Mouse (Mus musculus) heart, postnatal 4 days (tissue): ENCODE data around the gene Isg15. TPM values are rescaled to one million over a fixed set of nuclear protein-coding genes. Genes with fewer than 3 reads are reported as not detected.

Experiments used
- DNase-seq: peaks from one replicate; pipeline ENCODE4 v3.0.0; 2021
- total RNA-seq, 2 experiments: library from RNA; stranded (reverse); gene quantifications; 2 replicates each; pipeline ENCODE4 v1.2.3; 2021

Isg15 gene
- total RNA-seq, result 1 to 10 TPM; 1.3 to 1.4 TPM

DNA sequence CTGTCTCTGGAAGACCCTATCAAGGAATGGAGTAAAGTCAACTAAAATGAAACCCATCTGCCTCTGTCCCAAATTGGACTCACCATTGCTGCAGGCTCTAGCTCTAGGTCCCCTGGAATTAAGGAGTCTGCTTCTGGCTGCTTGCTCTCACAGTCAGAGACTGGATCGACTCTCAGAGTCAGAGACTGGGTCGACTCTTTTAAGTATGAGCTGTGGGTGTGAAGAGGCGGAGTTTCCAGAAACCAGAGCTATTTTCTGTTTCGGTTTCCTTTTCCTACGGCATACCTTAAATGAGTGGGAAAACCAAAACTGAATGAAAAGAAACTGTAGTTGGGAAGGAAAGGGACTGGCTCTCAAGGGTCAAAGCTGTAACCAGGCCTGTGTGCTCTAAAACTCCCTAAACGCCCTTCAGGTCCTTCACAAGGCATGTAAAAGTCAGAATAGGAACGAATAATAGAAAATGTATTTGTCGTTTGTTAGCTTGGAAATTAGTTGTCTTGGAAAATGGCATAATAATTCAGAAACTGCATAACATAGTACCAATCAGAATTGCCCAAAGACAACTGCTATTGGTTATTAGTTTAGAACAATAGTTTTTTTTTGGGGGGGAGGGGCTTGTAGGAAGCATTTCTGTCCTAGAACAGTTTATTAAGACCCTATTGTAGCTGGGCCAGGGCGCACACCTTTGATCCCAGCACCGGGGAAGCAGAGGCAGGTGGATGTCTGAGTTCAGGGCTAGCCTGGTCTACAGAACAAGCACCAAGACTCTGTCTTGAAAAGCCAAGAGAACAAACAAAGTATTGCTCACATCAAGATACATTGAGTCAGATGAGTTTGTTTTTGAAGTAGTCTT is at the start of gene Isg15:
TSS of gene Isg15 (minus strand) at position 196 of the 853 bp plus-strand sequence.
- DNase-seq, result no peak

DNA sequence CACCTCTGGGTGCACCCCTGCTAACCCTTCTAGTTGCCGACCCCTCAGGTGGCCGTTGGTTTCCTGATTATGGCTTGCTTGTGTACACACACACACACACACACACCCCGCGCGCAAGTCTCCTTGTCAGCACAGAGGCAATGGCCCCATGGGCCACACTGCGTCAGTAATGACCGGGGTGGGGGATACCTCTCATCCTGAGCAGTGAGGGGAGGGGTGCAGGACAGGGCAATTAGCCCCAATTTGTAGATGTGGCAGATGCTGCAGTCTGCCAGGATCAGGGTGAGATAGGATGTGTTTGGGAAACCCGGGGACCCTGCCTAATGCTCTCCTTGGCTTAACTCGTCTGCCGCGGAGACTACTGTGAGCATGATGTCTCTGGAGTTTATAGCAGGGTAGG is 48.9 kb upstream of the Isg15 start:
- DNase-seq, result no peak

DNA sequence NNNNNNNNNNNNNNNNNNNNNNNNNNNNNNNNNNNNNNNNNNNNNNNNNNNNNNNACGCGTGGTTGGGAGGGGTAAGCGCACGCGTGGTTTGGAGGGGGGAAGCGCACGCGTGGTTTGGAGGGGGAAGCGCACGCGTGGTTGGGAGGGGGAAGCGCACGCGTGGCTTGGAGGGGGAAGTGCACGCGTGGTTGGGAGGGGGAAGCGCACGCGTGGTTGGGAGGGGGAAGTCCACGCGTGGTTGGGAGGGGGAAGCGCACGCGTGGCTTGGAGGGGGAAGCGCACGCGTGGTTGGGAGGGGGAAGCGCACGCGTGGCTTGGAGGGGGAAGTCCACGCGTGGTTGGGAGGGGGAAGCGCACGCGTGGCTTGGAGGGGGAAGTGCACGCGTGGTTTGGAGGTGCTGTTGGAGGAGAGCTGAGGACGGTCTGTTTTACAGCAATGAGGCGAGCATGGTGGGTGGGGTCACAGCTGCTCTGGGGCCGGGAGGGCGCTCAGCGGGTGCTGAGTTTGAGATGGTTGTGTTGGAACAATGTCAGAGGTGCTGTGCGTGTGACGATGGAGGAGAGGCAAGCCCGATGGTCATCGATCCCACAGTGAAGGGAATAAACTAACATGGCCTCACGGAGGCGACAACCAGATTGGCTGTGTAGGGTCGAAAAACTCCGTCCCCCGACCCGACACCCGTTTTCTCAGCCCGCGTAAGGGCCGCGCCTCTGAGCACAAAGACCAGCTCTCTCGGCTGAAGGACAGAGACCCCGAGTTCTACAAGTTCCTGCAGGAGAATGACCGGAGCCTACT is 36.2 kb upstream of the Isg15 start:
- DNase-seq, result peak; percentile 25

DNA sequence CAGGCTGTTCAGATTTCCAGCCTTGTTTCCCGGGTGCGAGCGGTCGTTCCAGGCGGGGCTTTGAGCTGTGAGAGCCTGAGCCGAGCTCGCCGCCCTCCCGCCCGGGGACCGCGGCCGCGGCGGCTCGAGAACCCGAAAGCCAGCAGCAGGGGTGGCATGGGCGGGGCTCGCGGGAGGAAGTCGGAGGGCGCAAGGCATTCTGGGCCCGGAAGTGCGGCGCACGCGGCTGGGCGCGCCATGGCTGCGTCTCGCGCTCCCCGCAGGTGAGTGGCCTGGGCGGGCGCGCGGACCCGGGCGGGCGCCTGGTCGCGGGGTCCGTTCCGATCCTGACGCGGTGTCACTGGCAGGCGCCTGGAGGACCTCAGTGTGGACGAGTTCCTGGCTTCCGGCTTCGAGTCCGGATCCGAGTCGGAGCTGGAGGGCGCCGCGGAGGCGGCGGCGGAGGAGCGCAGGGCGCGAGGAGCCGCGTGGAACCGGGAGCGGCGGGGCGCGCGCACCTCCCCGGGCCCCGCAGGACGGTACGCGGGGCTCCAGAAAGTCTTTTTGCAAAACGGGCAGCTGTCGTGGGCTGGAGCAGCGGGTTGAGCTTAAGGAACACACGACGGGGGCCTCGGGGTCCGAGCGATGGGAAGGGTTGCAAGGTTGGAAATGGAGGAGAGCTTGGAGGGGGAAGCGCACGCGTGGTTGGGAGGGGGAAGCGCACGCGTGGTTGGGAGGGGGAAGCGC is 35.4 kb upstream of the Isg15 start, which contains the start of gene Noc2l:
TSS of gene Noc2l (plus strand) at position 203 of the 726 bp plus-strand sequence.
- peak; percentile 93 for DNase-seq

DNA sequence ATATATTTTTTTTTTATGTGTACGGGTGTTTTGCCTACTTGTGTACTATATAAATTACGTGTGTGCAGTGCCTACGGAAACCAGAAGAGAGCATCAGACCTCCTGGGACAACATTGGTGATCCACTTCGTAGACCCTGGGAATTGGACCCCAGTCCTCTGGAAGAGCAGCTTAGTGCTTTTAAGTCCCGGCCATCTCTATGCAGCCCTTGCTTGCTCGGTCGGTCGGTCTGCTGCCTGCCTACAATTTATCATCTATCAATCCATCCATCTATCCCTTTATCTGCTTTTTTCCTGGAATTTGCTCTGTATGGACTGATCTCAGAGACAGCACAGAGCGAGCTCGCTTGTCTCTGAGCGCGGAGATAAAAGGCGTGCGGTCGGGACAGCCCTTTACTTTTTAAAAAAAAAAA is 34.7 kb upstream of the Isg15 start:
- DNase-seq, result no peak

DNA sequence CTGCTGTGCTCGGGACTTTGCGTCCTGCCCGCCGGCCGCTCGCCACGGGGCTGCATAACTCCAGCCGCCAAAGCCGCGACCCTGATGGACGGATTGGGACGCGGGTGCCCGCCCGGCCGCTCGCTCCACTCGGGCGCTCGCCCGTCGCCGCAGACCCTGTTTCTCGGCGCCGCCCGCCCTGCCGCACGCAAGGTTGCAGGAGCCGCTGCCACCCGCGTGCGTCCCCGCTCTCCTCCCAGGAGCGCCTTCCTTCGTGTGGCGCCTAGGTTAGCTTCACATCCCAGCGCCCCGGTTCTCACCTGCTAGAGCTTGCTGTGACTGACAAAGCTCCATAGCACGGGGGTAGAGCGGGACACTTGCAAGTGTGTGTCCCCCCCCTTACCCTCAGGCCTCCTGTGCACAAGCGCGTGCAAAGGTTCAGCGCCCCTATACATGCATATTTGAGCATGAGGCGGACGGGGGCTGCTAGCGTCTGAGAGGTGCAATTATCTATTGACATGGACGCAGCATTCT is 34.1 kb upstream of the Isg15 start, which contains the start of gene Plekhn1:
TSS of gene Plekhn1 (minus strand) at position 157 of the 513 bp plus-strand sequence.
- peak; percentile 80 for DNase-seq

DNA sequence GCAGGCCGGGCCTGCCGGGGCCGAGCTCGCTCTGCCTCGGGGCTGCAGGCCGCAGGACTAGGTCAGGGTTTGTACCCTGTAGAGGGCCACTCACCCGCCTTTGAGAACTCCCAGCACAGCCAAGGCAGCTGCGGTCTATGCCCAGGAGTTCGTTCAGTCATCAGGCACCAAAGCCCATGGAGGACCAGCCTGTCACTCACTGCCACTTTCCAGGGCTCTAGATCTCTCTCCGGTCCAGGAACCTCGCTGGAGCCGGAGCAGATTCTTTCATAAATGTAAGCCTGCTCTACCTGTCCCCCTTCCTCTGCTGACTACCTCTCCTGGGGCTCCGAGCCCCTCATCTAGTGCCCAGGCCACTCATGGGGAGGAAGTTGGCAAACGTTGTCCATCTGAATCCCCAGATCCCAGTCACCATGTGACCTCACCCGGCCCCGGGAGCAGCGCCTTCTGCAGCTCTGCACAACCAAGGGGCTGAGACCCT is 33.4 kb upstream of the Isg15 start:
- DNase-seq, result no peak

DNA sequence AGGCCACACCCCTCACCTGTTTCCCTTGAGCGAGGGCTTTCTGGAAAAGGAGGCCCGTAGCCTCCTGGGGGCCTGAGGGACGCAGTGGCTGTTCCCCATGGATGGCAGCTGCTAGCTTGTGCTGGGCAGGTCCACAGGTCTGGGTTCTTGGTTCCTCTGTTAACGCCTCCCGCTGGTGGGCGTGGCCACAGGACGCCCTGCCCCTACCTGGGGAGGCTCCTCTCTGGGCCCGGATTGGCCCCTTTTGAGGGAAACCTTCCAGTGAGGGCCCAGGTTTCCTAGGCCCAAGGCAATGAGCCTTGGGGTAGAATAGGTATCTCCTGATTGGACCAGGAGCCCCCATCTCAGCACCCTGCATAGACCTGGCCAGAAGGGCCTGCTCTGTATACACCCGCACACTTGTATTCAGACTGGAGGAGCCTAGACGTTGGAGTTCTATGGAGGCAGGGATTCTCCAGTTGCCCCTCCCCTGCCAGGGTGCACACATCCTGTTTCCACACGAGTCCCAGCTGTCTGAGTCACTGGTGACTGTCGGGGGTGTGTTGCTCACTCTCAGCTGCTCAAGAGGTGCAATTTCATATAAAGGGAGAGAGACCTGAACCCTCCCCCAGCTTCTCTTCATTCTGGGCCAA is 27.9 kb upstream of the Isg15 start:
- DNase-seq, result no peak

DNA sequence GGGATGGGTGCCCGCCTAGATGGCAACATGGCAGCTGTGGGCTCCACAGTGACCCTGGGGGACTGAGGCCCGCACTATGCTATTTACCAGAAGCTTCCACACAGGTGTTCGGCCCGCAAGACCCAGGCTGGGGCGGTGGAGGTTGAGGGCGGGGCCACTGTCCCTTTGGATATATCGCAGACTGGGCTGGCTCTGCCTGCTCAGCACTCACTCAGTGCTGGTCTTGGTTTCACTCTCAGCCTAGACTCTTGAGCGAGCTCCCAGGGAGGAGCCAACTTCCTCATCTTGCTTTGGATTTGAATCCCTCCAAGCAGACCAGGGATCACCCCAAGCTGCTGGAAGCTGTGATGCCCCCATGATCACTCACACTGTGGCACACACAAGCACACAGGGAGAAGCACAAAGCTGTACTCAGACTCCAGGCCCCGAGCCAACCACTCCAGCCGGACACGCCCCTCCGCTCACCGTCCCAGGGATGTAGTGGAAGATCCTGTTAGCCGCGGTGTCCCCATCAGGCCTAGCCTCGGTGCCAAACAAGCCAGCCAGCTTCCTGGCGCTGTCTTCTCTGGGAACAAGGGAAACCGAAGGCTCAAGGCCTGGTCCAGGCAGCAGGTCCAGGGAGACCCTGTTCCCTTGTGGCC is 27.3 kb upstream of the Isg15 start:
- peak; percentile 69 for DNase-seq

DNA sequence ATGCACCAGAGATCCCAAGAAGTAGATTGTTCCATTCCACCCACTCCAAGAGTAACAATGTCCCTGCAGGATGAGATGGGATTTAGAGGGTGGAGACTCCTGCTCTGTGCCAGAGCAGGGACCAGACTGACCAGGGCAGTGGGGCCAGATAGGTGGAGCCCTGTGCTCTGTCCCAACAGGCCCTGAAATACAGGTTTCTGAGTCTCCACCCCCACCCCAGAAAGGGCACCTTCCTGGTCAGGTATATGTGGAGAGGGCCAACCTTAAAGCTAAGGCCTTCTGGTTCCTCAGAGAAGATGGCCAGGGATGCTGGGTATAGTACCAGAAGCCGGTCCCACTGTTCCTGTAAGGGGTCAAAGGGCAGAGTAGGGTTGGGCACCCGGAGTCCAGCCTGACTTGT is 23.7 kb upstream of the Isg15 start:
- DNase-seq, result no peak

DNA sequence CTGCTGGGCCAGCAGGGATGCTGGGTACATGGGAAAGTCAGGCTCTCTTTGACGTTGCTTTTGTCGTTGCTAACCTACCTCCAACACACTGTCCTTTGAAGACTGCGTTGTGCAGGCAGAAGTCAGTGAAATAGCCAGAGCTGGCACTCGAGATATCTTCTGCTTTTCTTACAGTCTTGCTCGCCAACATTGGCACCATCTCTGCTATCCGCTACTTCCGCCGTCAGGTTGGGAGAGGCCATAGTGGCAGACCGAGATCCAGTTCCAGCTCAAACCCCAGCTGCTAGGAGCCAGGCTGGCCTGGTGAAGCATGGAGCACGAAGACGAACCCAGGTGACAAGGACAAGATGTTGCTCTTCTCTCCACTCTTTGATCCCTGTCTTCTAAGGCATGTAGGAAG is 19.3 kb upstream of the Isg15 start:
- DNase-seq, result no peak

DNA sequence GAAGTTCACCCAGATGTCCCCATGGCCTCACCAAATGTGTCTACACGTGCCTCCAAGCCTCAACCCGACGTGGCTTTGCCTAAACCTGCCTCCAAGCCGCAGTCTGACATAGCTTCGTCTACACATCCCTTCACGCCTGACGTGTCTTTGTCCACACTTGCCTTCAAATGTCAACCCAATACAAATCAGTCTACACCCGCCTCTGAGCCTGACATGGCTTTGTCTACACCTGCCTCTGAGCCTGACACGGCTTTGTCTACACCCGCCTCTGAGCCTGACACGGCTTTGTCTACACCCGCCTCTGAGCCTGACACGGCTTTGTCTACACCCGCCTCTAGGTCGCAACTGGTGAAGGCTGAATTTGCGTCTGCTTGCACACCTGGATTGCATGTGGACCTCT is 17.2 kb upstream of the Isg15 start:
- DNase-seq, result peak; percentile 41

DNA sequence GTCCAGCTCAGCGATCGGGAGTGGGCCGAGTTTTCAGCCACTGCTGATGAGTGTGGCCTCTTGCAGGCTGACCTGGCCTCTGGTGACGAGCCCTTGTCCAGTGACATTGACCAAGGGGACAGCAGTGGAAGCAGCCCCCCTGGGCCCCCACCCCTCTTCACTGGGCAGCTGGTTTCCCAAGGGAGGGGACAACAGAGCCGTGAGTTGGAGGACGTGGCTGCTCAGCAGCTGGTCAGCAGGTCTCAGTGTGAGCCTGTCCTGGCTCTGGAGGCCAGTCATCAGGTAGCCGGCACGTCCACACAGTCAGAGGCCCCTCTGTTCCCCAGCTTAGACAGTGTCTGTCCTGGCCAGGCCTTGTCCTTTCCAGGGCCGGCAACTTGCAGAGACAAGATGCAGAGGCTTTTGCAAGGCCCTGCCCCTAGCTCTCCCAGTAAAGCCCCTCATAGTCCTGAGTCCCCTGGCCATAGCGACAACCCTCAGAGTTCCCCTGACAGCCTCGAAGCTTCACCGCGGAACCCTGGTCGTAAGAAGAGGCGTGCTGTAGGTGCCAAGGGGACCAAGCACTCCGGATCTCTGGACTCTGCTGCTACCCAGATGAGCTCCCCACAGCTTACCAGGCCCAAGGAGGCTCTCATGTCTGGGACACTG is 16.5 kb upstream of the Isg15 start:
- peak; percentile 37 for DNase-seq

DNA sequence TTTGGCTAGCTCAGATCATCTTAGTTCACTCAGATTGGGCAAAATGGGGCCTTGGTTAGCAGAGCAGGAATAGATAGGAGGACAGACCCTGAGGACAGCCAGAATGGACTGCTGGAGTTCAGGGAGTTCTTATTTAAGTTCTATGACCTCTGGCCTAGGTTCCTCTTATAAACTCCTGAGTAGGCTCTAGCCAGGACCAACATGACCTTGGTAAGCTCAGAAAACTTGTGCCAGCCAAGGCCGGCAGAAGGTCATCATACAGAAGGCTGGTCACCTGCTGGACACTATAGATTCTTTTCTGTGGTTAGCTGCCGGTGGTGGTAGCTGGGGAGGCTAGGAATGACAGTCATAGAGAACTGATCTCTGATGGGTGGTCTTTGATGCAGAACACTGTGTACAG is 15.6 kb upstream of the Isg15 start:
- no peak for DNase-seq

DNA sequence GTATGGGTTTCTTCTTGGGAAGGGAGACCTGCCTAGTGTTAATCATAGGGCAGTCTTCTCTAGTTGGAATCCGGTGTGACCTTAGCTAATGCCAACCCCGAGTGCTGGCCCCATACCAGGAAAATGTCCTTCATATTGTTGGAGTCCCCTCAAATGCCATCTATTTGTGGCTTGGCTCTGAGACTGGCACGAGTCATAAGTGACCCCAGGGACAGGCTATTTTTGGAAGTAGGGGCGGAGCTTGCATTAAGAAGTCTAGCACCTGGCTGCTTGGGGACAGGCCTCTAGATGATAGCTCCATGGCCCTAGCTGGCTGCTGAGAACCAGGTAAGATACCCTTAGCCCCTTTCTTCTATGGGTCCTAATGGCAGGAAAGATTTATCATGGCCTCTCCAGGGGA is 15.0 kb upstream of the Isg15 start, which contains the start of gene Perm1:
TSS of gene Perm1 (plus strand) at position 220 of the 400 bp plus-strand sequence.
- peak; percentile 91 for DNase-seq

DNA sequence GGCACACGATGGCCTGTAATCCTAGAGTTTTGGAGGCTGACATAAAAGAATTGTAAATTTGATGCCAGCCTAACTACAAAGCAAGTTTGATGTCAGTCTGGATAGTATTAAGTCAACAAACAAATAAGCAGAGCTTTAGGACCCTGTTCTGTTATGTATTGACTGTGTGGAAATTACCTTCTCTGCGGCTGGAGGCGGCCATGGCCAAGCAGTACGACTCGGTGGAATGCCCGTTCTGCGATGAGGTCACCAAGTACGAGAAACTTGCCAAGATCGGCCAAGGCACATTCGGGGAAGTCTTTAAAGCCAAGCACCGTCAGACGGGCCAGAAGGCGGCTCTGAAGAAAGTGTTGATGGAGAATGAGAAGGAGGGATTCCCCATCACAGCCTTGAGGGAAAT is 12.5 kb upstream of the Isg15 start:
- no peak for DNase-seq

DNA sequence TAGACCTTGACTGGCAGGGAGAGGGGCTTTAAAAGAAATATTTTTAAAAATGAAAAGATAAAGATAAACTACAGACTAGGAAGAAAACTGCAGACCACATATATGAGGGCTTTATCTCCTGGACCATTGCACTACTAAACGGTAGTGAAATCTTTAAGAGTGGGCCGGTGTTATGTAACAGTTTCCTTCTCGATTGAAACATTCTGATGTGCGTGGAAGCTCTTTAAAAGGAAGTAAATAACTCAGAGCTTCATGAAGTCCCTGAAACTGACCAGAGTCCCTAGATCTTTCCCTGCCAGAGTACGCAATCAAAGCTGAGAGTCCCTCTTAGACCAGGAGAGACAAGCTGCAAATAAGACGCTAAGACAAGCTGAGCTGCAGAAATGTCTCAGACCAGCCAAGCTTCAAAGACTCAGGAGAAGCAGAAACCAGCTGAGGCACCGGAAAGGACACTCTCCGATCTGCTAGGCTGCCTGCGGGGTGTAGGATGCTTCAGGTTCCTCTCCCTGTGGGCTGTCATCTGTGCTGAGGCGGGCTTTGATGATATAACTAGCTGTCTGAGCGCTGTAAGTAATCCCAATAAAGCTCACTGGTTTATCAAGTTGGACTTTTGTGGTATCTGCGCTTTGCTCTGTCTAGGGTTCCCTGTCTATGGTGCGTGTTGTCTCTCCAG is 9.5 kb upstream of the Isg15 start:
- DNase-seq, result no peak

DNA sequence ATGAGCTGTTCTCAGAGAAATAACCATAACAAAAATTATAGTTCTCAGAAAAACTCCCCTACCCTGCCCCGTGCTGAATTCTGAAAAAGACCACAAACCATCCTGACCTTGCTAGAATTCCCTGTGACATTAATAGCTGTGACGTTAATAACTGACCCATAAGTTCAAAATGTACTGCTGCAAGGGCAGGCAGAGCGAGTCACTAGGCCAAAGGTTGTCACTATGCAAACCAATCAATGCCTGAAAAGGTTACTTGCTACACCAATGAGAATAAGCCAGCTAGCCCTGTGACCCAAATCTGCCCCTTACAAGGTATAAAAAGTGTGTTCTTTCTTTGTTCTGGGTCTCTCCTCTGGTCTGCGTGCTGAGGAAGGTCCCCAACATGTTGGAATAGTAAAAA is 8.3 kb upstream of the Isg15 start:
- no peak for DNase-seq

DNA sequence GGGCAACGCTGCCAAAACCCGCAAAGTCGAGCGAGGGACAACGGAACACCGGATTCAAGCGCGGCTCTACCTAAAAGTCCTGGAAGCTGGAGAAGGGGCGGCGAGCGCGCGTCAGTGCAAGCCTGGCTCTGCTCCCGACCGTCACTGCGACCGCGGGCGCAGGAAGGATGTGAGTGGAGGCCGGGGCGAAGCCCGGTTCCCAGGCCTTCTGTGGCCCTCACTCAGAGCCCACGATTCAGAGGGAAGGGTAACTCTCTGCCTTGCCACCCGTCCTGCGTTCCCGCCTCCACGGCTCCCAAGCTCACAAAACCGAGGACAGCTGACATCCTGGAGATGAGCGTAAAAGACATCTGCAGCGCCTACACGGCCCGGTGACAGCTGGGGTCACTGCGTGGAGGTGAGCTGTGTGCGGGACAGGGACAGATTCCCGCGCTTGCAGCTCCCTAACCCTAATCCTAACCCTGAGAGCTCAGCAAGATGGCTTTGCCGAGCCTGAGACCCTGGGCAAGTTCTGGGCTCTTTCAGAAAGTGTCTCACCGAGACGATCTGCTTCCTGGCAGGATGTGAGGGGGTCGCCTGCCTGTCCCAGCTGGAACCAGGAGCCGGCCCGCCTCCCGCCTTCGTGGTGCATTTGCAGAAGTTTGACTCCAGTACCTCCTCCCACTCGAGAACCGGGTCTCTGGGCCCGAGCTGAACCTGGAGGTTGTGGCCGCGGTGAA is 3.0 kb upstream of the Isg15 start:
- DNase-seq, result peak; percentile 52
